Mouse (Mus musculus) ES-Bruce4 (cell line): ENCODE results near the gene Morn3.

Source experiments
- CTCF ChIP-seq: IDR thresholded peaks from one replicate; pipeline ENCODE4 v1.8.1; 2011; ENCODE audit warnings: low read depth, low read length
- POLR2A ChIP-seq: IDR thresholded peaks from one replicate; pipeline ENCODE4 v1.8.1; 2011; ENCODE audit warnings: low read length; ENCODE audit not compliant: insufficient read depth

DNA sequence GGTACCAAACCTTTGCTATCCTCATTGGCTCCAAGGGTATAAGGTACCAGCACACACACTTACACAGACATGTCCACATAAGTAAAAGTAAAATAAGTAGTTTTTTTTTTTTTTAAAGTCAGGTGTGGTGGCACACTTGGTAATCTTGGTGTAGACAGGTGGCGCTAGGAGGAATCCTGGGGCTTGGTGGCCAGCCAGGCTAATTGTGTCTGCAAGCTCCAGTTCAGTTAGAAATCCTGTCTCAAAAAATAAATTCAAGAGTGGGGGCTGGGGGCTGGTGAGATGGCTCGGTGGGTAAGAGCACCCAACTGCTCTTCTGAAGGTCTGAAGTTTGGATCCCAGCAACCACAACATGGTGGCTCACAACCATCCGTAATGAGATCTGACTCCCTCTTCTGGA lies 16.3 kb upstream of the Morn3 start:
- TF ChIP-seq CTCF (no peak), POLR2A (no peak)
